In genomic region chr11:31949331-31949785, GRCm38 (mm10) we compare ENCODE assay signal across 8 mouse cellular contexts. TPM values are rescaled to one million over a fixed set of nuclear protein-coding genes. Genes with fewer than 3 reads are reported as not detected.
DNase-seq lines count a peak whose midpoint lies in the region; ATAC-seq and TF ChIP-seq lines count a peak whose summit lies in the region.

No protein-coding gene starts in this region.

- peak; percentile 94 for DNase-seq in MN1 (ENCODE audit: low spot score)
- DNase-seq in c-Kit-negative CD71-positive TER-119-positive erythroid progenitor cells, embryonic 14.5 days (ENCODE audit: low read depth, low spot score) = peak; percentile 73
- DNase-seq in forebrain, embryonic 10.5 days (ENCODE audit: extremely low spot score, low spot score) = peak; percentile 54
- peak; percentile 91 for DNase-seq in hindbrain, embryonic 11.5 days (ENCODE audit: low spot score)
- DNase-seq in layer of hippocampus, adult 9-11 months = peak; percentile 53
- peak; percentile 90 for DNase-seq in lung, postnatal 0 days (ENCODE audit: low spot score)
- peak; percentile 86 for DNase-seq in retina, postnatal 1 day
- peak; percentile 82 for DNase-seq in thymus, postnatal 4 days

- no peak for TF ChIP-seq EP300 in lung, postnatal 0 days (IDR thresholded peaks at IDR 0.05)

- peak; percentile 83 for TF ChIP-seq CTCF in lung, postnatal 0 days (IDR thresholded peaks at IDR 0.05)

- peak overlapping the region; percentile 55 for H3K4me3 ChIP-seq in forebrain, embryonic 10.5 days
- H3K4me3 ChIP-seq in hindbrain, embryonic 11.5 days (ENCODE audit: low read depth, low read length) = peak overlapping the region; percentile 35
- peak overlapping the region; percentile 39 for H3K4me3 ChIP-seq in lung, postnatal 0 days (ENCODE audit: low read depth, low read length)

- H3K9me3 ChIP-seq in forebrain, embryonic 10.5 days = 0 out of 2 replicates have a peak, but pooled peaks cover under 1% of the 10 kb centered on the region
- no peaks in the 10 kb centered on the region for H3K9me3 ChIP-seq in hindbrain, embryonic 11.5 days (ENCODE audit: control insufficient read depth, low read length)
- no peaks in the 10 kb centered on the region for H3K9me3 ChIP-seq in lung, postnatal 0 days (ENCODE audit: low read length)

- peaks cover 16% of the 10 kb centered on the region for H3K27me3 ChIP-seq in forebrain, embryonic 10.5 days (ENCODE audit: poor library complexity, severe bottlenecking)
- no peaks in the 10 kb centered on the region for H3K27me3 ChIP-seq in hindbrain, embryonic 11.5 days (ENCODE audit: control insufficient read depth, insufficient read depth, low read length)
- H3K27me3 ChIP-seq in lung, postnatal 0 days (replicated peaks; ENCODE audit: insufficient read depth, low read length) = no peaks in the 10 kb centered on the region

- ATAC-seq in hindbrain, embryonic 11.5 days (ENCODE audit: low FRiP score) = peak; percentile 87
- ATAC-seq in lung, postnatal 0 days = peak; percentile 54

- H3K36me3 ChIP-seq in forebrain, embryonic 10.5 days (replicated peaks) = no peaks in the 10 kb centered on the region
- H3K36me3 ChIP-seq in hindbrain, embryonic 11.5 days (ENCODE audit: control insufficient read depth, insufficient read depth, low read length) = no peaks in the 10 kb centered on the region
- no peaks in the 10 kb centered on the region for H3K36me3 ChIP-seq in lung, postnatal 0 days (ENCODE audit: insufficient read depth, low read length)

- WGBS in forebrain, embryonic 10.5 days = 2% methylated on average over 17 of the region's 17 CpGs
- WGBS in hindbrain, embryonic 11.5 days = 2% methylated on average over 17 of the region's 17 CpGs
- WGBS in lung, postnatal 0 days = under 1% methylated on average over 17 of the region's 17 CpGs

- peak overlapping the region; percentile 45 for H3K4me2 ChIP-seq in hindbrain, embryonic 11.5 days (replicated peaks; ENCODE audit: low read depth, low read length)
- peak overlapping the region; percentile 59 for H3K4me2 ChIP-seq in lung, postnatal 0 days (replicated peaks; ENCODE audit: low read depth, low read length)

- peak overlapping the region; percentile 35 for H3K9ac ChIP-seq in hindbrain, embryonic 11.5 days (ENCODE audit: low read depth, low read length)
- H3K9ac ChIP-seq in lung, postnatal 0 days (replicated peaks; ENCODE audit: low read depth) = no peak overlapping the region

- H3K4me1 ChIP-seq in forebrain, embryonic 10.5 days = peaks cover 20% of the 10 kb centered on the region
- H3K4me1 ChIP-seq in hindbrain, embryonic 11.5 days (replicated peaks; ENCODE audit: control insufficient read depth, insufficient read depth, low read length) = no peaks in the 10 kb centered on the region
- H3K4me1 ChIP-seq in lung, postnatal 0 days (ENCODE audit: insufficient read depth, low read depth, low read length) = no peaks in the 10 kb centered on the region; the same call in 1 of the 2 replicates

- peak overlapping the region; percentile 76 for H3K27ac ChIP-seq in forebrain, embryonic 10.5 days
- H3K27ac ChIP-seq in hindbrain, embryonic 11.5 days (ENCODE audit: low read depth, low read length) = no peak overlapping the region
- no peak overlapping the region for H3K27ac ChIP-seq in lung, postnatal 0 days (ENCODE audit: low read length)

RNA-seq across cellular contexts. Expression of gene 4930524B15Rik, which starts 16.0 kb away (rescaled TPM):
- 0.11 TPM in 1 of 2 replicates, not detected in the other for polyA plus RNA-seq in forebrain, embryonic 10.5 days (2016; fragmentation: Nextera tagmentation; extraction: Ambion mirVana)
- 0.32 and 0.43 TPM in 2 replicates for polyA plus RNA-seq in hindbrain, embryonic 11.5 days (2014; fragmentation: Nextera tagmentation; extraction: Ambion mirVana)
- 0.07 TPM in 1 of 2 replicates, not detected in the other for polyA plus RNA-seq in lung, postnatal 0 days (2015; fragmentation: Nextera tagmentation; extraction: Ambion mirVana)

RNA-seq across cellular contexts. Expression of gene Nsg2, which starts 50.9 kb away (rescaled TPM):
- polyA plus RNA-seq in forebrain, embryonic 10.5 days (2016; fragmentation: Nextera tagmentation; extraction: Ambion mirVana) = 9.8 and 16.1 TPM in 2 replicates
- polyA plus RNA-seq in hindbrain, embryonic 11.5 days (2014; fragmentation: Nextera tagmentation; extraction: Ambion mirVana) = 44.3 and 44.9 TPM in 2 replicates
- polyA plus RNA-seq in lung, postnatal 0 days (2015; fragmentation: Nextera tagmentation; extraction: Ambion mirVana) = 0.20 and 0.38 TPM in 2 replicates
